Mouse (Mus musculus) adrenal gland, postnatal 36 days (tissue): ENCODE measurements at regions not wholly inside any gene's neighbourhood (a gene's known extent, or its start where the extent isn't known, plus 50 kb on each side); places are given as distances from the start of the nearest gene placed in this dataset.

Source experiments
- DNase-seq, 2 experiments: peaks; one replicate each; pipeline ENCODE4 v3.0.0; 2021; ENCODE audit warnings: mixed read lengths in 1 of 2

GRCm38 (mm10) chr1:40907813-40908212 is 102.4 kb downstream of the Tmem182 start:
- no peak for DNase-seq

GRCm38 (mm10) chr1:40913591-40913990 is 108.2 kb downstream of the Tmem182 start:
- DNase-seq: no peak

- no peak for DNase-seq
These were observed 118.9 kb downstream of the Tmem182 start for GRCm38 (mm10) chr1:40924271-40924670.

- no peak for DNase-seq
These were observed 119.4 kb downstream of the Tmem182 start for GRCm38 (mm10) chr1:40924780-40925179.

GRCm38 (mm10) chr1:40931374-40931773 is 126.0 kb downstream of the Tmem182 start:
- DNase-seq: no peak

- no peak for DNase-seq
These were observed 131.3 kb downstream of the Tmem182 start for GRCm38 (mm10) chr1:40936729-40937128.

GRCm38 (mm10) chr1:40942751-40943150 is 137.3 kb downstream of the Tmem182 start:
- no peak for DNase-seq

GRCm38 (mm10) chr1:40943165-40943564 is 137.8 kb downstream of the Tmem182 start:
- no peak for DNase-seq

- no peak for DNase-seq
These were observed 145.2 kb downstream of the Tmem182 start for GRCm38 (mm10) chr1:40950641-40951040.

GRCm38 (mm10) chr1:40954720-40955163 is 149.3 kb downstream of the Tmem182 start:
- no peak for DNase-seq

GRCm38 (mm10) chr1:40967768-40968504 is 162.5 kb downstream of the Tmem182 start:
- no peak for DNase-seq

GRCm38 (mm10) chr1:40983762-40984161 is 178.4 kb downstream of the Tmem182 start:
- no peak for DNase-seq

- no peak for DNase-seq
These were observed 187.9 kb downstream of the Tmem182 start for GRCm38 (mm10) chr1:40993327-40993726.

- DNase-seq: no peak
These were observed 196.0 kb downstream of the Tmem182 start for GRCm38 (mm10) chr1:41001154-41001949.

GRCm38 (mm10) chr1:41002006-41002405 is 196.6 kb downstream of the Tmem182 start:
- DNase-seq: no peak

- no peak for DNase-seq
These were observed 221.5 kb downstream of the Tmem182 start for GRCm38 (mm10) chr1:41026943-41027342.

- DNase-seq: no peak
These were observed 222.2 kb downstream of the Tmem182 start for GRCm38 (mm10) chr1:41027540-41027978.

GRCm38 (mm10) chr1:41028021-41028420 is 222.6 kb downstream of the Tmem182 start:
- DNase-seq: no peak

GRCm38 (mm10) chr1:41035085-41035880 is 229.9 kb downstream of the Tmem182 start:
- no peak for DNase-seq

GRCm38 (mm10) chr1:41036940-41037339 is 231.5 kb downstream of the Tmem182 start:
- DNase-seq: no peak

- DNase-seq: no peak
These were observed 249.1 kb downstream of the Tmem182 start for GRCm38 (mm10) chr1:41054426-41054955.

GRCm38 (mm10) chr1:41055761-41056160 is 250.4 kb downstream of the Tmem182 start:
- DNase-seq: no peak
